Mouse (Mus musculus) ES-E14 (cell line): Measurements from ENCODE around the gene Zscan10.

Experiments
- HCFC1 ChIP-seq: IDR thresholded peaks from 2 replicates; pipeline ENCODE4 v1.6.1; 2012; ENCODE audit warnings: low read length, inconsistent platforms, borderline replicate concordance; ENCODE audit not compliant: insufficient read depth
- ZNF384 ChIP-seq: IDR thresholded peaks from 2 replicates; pipeline ENCODE4 v1.6.1; 2012; ENCODE audit warnings: low read depth, low read length, inconsistent platforms

DNA sequence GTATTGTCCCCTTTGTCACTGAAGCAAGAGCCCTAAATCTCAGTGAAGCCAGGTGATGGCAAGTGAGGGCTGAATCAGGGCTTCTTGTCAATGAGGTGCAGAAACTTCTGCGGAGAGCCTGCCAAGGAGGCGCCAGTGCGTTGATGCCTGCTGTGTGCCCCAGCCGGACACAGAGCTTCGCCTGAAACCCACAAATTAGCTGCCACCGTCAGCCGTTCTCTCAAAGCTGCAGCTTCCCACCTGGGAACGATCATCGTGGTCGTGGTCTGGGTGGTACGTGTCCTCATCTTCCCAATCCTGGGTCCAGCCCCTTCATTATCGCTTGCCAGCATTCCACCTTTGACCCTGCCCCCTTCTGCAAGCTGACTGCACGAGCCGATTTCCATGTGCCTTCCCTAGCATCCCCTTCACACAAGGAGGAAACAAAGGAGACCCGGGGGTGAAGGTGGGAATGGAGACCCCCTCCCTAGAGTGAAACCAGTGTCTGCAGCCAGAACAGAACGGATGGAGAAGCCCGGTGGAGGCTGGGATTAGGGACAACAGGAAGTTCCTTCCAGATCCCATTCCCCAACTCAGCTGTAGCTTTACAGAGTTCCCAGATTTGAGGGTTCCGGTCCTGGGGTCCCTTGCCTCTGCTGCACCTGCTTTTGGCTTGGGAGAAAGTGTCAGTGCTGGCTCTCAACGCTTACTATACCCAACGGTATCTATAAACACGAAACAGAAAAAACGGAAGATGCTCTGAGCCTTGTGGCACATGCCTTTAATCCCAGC, 14.8 kb upstream of the Zscan10 start:
- TF ChIP-seq HCFC1 = peak; percentile 87
- TF ChIP-seq ZNF384 = 0 out of 2 replicates have a peak, but pooled peaks have one; percentile 15
